Mouse (Mus musculus) urinary bladder, postnatal 14 days (tissue): ENCODE data around the gene Bmf.

ENCODE experiments used
- DNase-seq: peaks from one replicate; pipeline ENCODE4 v3.0.0; 2021; ENCODE audit warnings: low spot score

The Bmf gene

DNA sequence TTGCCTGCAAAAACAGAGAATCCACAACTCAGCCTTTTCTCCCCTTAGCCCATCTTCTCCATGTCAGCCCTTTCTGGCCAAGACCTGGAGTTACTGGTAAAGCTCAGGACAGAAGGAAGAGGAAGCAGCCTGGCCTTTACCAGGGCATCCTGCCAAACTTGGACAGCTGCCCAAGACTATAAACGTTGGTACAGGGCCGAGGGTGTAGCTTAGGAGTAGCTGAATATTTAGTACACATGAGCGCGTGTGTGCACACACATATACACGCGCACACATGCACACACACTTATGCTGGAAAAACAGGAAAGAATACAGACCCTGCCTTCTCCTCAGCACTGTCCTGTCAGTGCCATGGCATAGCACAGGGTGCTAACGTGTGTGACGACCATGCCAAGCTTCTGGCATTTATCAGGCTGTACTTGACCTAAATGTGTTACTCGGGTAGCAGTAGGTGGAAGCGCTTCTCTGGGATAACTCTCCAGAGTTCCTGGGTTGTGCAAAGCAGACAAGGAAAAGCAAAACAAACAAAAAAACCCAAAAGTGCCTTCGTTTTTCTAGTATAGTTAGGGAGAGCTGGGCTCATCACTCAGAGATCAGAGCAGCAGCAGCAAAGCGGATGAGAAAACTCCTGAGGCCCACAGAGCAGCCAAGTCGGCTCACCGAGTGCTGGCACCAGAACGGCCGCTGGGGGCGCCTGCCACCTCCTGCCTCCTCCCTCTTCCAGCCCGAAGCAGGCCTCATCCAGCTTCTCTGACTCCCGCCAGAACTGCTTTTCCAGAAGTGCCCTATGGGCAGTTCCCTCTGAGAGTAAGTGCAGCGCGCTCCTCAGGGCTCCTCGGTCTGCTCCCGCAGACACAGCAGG is 4.0 kb downstream of the Bmf start:
- peak; percentile 92 for DNase-seq

DNA sequence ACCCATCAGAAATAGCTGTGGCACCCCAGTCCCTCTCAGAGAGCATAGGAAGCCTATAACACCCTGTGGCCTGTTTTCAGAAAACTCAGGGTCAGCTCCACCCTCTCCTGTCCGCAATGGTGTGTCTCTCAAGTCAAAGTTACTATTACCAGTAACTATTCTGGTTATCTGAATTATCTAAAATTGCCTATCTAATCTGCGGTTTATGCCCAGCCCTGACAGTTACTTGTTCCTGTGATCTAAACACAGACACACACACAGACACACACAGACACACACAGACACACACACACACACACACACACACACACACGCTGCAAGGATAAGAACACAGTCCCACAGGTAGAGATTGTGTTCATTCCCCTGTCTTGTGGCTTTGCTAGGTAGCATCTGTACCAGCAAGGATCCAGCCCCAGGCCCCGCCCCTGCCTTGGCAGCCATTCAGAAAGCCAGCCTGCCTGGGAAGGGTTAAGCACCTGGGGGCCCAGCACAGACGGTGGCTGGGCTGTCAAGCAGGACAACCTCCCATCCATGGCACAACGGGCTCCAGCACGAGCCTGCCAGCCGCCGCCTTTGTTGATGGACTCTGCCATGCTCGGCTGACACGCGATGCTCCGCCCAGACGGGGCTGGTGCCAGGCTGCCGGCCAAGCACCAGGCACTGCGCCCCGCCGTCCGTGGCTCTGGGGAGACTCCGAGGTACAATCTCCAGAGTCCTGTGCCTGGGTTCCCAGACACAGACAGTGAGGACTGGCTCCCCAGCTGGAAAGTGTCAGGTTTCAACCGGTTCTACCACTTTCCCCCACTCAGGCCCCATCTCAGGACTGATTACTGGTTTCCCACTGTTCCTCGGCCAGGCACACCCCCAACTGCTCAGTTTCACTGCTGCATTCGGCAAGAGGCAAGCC is 5.3 kb downstream of the Bmf start:
- DNase-seq = peak; percentile 90

DNA sequence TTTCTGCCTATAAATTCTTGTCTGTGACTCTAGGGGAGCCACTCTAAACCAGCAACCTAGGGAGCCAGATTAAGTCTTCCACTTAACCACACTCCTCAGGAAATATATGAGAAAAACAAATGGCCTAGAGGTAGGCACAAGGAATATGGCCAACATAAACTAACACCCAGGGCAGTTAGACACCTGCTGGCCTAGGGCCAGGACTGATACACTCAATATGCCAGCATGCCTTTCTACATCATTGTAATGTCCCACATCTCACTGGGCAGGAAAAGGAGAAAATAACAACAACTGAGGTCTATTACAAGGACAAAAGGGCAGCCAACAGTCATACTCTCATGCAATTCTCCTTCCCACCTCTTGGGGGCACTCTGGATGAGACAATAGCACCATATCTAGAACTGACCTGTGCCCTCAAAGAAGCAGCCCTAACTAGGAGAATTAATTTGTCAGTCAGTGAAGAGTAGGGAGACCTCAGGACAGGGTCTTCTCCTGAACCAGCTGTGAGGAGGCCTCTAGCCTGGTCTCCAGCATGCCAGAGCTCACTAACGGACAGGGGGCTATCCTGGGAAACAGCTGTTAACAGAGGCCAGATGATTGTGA is 6.4 kb downstream of the Bmf start:
- DNase-seq = no peak

DNA sequence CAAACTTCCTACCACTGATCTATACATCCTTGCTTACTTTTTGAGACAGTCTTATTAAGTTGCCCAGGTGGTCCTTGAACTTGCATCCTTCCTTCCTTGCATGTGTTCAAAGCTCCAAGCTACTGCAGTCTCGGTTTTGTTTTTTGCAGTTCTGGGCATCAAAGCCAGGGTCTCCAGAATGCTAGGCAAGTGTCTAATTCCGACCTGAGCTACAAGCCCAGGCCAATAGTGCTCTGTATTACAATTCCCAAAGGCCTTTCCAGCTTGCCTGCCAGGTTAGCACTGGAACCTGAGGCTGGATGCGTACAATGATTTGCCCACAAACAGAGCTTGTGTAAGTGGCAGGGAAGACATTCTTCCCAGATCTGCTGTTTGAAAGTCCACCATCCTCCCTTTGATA is 7.8 kb downstream of the Bmf start:
- no peak for DNase-seq

DNA sequence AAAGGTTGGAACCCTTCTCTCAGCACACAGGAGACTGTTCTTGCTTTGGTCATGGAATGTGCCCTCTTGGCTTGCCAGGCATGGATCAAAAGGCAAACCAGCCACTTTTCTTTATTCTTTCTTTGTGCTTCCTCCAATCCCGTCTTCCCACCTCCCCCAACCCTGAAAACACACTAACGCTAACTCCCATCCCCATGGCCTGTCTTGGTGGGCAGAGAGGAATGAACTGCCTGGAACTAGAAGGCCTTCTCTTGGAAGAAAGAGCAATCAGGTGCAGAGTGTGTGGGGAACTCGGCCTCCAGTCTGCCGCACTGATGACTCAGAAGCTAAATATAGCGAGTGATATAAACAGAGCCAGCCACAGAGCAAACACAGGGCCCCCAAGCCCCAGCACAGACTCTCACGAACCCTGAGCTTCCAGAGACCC is 8.8 kb downstream of the Bmf start:
- no peak for DNase-seq

DNA sequence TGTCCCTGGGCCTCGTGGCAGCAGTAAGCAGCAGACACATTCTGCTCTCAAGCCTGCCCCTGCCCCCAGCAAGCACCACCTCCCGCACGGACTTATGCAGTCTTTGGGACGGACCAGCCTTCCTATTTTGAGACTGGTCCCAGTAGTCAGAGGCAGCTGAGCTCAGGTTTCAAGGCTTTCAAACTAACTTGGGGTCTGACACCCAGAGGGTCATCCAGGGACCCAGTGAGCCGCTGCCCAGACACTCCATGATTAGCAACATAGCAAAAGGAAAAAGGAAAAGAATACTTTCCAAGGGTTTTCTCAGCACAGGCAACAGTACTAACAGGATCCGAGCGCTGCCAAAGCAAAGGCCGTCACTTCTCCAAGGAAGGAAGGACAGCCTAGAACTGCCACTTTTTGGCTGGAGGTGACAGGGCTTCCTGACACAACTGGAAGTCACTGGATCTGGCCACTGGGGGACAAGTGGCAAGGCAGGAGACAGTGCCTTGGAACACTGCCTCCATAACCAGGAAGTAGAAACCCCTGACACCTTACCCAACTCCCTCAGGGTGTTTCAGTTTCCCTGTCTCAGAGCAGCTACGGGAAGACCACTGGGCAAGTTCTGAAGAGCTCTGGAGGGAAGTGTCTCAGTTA is 9.5 kb downstream of the Bmf start:
- DNase-seq = no peak

DNA sequence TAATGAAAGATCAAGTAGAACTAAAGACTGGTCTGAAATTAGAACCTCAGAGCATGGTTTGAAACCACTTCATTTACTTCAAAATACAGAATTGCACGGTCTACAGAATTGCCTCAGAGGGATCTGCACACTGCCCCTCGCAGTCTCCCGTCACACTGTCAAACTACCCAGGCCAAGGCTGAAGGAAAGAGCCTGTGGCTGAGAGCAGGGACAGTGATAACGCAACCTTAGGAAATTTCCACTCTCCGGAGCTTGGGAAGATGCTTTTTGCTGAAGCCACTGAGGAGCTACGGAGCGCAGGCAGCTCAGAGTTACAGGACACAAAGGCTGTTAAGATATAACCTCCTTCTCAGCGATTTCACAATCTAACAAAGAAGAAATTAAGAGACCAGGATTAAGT is 10.4 kb downstream of the Bmf start:
- DNase-seq = no peak

DNA sequence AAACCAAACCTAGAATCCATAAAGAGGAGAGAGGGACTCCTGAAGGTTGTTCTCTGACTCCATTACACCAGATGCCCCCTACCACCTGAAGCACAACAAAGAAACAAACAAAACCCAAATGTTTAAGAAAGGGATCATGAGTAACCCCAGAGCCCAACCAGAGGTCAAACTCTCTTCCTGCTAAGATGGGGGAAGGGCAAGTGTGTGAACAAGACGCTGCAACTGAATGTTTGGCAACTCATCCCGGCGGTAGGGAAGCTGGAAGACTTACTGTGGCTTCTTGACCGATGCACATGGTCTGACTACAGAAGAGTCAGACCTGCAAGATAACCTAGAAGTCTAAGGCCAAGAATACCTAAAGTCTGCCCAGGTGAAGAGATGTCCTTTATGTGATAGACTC is 12.3 kb downstream of the Bmf start:
- DNase-seq = no peak

DNA sequence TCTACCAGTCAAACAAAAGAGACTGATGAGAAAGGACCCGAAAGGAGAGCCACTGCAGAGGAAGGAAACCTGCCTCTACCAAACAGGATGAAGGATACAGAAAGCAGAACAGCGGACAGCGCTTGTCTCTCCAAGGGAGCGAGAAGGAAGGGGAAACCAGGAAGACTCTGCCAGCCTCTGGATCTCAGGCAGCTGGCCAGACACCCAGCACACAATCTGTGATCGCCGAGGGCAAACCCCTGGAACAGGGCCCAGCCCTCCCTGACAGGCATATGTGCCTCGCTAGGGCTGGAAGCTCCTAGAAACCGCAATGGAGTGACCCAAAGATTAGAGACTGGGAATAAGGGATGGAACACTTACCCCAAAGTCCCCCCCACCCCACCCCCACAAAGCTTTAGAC is 12.9 kb downstream of the Bmf start:
- DNase-seq = peak; percentile 70

DNA sequence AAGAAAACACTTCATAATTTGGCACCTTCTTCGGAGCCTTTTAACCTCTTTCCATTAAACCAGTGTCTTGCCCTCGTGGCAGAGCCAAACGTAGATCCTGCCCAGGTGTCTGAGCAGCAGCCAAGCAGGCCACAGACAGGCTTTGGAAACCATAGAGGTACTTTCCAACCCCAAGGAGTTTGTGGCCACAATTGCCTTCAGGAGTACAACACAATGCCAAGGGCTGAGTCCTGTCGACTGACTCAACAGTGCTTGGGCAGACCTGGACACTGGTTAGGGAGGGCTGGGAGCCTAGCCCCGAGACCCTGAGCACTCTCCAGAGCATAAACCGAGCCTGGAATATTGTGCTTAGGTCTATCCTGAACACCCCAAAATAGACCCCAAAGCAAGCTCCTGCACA is 13.4 kb downstream of the Bmf start:
- DNase-seq = no peak

DNA sequence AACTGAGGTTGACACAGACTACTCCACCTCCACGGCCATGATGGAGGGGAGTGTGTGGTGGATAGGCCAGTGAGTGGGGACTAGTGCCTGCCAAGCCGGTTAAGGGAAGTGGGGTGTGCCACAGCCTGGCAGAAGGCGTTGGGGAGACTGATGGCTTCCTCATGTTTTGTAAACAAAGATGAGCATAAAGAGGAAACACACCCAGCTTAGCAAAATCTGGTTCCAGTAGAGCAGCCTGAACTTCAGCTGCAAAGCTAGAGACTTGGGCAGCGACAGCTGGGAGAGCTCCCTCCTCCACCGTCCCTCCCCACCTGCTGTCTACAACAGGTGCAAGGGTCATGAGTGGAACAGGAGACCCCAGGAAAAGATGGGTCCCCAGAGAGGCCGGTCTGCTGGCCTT is 15.5 kb downstream of the Bmf start:
- DNase-seq = no peak

DNA sequence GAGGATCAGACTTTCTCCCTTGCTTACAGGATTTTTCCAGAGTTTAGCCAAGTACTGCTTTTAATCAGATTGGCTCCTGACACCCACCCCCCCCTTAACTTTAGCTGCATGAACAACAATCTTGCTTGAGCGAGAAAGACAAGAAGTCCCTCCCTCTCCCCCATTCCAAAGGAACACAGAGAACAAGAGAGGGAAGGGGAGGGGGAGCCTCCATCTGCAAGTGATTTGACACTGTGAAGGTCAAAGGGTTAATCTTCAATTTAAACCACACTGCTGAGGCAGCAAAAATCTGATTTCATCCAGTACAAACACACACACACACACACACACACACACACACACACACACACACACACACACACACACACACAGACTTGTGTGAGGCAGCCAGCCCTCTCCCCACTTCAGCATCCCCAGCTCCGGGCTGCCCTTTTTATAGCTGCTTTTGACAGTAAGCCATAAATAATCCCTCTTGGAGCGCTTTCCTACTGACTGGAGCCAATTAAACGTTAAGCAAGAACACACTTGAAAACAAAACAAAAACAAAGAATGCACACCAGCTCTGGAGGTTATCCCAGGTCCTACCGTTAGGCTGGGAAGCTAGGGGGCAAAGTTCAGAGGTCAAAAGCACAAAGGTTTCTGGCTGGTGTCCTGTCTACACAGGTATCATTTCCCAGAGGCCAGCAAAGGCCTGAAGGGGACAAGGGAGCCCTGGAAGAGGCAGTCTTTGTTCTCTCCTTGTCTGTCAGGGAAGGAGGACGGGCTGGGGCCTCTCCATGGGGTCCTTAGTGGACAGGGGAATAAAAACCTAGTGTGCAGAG is 16.4 kb downstream of the Bmf start:
- peak; percentile 62 for DNase-seq

DNA sequence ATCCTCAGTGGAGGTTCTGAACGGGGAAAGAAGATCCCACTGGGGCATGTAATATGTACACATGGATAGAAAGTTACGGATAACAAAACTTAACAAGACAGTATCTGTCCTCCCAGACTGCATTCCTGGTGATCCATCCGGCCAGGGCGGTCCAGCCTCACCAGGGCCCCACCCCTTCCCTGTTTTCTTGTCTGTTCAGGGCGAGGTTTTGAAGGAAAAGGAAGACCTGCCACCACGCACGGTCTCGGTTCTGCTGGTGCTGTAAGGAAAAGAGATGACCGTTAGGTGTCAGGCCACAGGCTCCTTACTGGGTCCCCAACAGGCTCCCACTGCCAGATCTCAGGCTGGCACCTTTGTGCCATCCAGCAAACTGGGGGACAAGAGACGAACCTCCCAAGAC is 17.1 kb downstream of the Bmf start:
- DNase-seq = peak; percentile 54

DNA sequence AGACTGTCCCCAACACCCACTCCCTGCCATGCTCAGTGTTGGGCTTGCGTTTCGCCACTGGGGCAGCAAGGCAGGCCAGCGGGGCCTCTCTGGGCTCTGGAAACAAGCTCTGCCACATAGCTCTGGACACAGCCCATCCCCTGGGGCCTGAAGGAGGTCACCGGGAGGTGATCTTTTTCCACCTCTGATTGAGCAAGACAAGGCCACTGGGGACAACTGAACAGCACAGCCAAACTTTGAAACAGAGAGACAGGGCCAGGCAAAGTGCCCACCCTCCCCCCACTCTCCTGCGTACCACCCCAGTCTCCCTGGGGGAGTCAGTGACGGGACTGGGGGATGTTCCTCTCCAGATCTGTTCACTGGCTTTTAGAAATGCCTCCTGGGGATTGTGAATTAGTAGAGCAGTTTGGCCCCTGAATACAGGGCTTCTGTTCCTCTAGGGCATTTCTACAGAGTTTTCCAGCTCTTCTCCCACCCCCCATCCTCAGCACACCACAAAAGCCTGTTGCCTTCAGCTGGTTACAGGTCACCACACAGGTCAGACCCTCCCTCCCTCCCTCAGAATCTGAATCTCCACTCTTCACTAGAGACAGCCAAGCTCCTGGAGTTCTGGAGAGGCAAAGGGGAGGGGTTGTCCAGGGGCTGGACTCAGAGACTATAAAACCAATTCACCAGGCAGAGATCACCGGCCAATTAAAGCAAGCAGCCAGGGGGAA is 19.9 kb downstream of the Bmf start:
- peak; percentile 72 for DNase-seq

DNA sequence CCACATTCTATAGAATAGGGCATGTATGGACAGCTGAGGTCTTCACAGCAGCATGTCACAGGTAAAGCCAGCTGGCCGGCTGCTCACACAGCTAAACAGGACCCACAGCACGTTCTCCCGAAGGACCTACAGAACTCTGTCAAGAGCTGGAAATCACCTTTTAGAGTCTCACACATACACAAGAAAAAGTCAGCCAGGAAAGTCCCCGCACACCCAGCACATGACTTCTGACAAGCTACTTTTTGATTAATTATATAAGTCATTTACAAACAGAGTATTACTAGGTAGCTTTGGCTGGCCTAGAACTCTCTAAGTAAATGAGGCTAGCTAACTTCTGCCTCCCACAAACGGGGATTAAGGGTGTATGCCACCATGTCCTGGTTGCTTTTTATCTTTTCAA is 22.9 kb downstream of the Bmf start:
- DNase-seq = no peak

DNA sequence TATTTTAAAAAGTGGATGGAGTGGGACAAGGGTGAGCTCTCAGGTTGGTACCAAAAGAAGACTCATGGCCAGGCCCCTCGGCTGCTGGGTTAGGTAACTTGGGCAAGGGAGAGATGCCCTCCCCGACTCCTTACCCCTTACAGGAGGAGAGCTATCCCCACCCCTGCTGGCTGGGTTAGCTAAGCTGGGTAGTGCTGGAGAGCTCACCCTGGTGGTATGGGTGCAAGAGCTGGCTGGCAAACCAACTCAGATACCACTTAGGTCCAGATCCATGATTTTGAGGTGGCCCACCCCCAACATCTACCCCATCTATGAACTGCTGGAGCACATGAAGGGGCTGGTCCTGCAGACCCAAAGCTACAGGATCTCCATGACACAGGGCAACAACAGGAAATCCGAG is 24.7 kb downstream of the Bmf start:
- no peak for DNase-seq

DNA sequence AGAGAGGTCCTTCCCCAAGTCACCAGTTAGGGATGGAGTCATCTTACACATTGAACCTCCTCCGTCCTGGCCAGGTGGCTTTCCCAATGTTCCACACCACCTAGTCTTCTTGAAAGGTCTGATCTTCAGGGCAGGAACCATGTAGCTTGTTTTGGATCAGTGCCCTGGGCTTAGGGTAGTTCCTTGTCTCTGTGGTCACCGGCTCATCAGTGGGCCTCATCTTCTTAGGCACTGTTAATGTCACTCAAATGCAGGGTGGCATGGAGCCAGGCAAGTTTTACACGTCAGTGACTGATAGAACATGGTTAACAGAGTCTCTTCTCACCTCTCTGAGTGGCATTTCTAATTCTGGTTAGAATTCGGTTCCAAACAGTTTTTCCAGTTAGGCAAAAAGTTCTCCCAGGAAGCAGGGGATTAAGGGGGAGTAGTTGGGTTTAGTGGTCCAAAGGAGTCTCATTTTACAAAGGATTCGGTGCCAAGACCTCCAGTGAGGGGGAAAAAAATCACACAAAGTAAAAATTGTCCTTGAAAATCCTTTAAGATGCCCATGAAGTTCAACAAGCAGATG is 26.2 kb downstream of the Bmf start:
- DNase-seq = no peak

DNA sequence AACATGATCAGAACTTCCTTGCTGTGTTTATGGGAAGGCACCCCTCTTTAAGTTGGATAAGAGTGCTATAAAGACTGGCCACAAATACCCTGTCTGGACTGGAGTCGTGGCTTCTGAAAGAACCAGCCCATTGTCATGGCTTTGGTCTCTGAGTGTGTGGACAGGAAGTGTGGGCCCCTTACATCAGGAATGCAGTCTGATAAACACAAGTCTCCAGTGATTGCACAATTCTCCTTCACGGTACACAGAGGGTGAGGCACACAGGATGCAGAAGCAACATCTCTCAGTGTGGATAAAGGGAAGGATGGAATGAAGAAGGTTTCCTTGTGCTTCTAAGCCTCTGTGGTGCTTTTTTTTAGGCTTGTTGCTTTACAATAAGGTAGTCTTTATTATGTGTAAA is 27.2 kb downstream of the Bmf start:
- no peak for DNase-seq

DNA sequence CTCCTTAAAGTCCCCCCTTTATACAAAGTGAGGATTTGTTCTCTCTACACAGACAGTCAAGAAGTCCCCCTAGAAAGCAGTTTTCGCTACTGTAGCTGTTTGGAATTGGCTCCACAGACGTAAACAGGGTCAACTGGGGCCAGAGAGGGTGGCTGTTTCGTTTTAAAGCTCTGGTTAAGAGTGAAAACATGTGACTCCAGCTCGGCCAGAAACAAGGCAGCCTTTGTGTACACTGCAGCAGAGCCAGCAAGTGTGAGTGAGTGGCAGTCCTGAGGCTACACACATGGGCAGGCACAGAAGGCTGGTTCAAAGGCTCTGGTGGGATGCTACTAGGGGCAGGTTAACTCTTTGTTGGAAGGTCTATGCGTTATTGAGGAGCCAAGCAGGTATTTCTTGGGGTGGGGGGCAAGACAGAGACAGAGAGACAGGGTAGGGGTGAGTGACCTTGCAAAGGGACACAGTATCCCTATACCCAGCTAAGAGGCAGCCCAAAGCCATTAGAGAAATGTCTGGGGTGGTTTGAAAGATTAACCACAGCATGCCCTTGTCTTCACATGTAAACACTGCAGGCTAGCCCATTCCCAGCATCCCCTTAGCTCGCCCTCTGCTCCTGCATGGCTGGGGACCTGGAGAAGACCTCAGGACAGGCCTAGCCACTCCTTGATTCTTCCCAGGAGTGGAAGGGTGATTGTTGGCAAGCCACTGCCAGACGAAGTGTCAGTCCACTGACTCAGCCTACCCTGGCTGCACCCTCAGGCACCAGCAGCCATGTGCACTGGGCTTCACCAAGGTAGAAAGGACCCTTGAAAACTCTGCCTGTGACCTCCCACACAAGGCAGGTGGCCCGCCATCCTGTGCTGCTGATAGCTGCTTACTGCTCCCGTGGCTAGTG is 29.2 kb downstream of the Bmf start:
- peak; percentile 56 for DNase-seq
